Mouse (Mus musculus) thymus, postnatal 36 days (tissue): ENCODE results near the gene Nolc1.

ENCODE experiments used
- DNase-seq, 2 experiments: peaks; one replicate each; pipeline ENCODE4 v3.0.0; 2022; ENCODE audit warnings: mixed read lengths in 2 of 2

The Nolc1 gene

DNA sequence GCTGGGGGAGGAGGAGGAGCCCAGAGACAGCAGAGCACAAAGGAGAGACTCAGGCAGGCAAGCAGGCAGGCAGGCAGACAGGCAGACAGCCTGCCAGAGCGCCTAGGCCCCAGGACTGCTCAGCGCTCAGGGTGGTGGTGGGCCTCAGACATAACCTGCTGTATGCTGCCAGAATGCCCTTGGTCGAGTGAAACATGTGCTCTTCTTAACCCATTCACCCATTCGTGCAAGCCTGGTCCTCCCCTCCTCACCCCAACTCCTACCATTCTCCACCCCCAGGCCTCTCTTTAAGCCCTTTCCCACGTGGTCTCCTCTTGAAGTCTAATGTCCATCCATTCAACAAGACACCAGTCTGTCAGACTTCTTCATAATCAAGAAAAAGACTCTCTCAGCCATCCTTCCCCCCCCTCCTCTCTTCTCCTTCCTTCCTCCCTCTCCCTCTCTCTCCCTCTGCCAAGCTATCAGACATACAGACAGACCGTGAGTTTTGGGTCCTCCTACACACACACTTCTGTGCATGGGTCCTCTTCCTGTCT lies 33.1 kb upstream of the Nolc1 start:
- peak; percentile 60 to 81 for DNase-seq

DNA sequence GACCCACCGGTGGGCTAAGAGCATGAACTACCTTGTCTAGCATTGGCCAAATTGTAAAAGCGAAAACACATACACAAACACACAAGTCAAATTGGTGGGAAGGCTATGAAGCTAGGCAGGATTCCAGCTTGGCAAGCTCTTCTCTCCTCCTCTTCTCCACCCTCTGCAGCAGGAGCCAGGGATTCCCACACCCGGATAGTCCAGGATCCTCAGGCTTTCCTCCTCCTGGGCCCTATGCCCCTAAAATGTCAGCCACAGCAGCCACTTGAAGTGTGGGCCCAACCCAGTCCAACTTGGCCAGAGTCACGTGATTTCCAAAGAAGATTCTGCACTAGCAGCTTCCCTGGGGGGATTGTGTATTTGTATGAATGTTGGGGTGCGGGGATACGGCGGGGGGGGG lies 32.3 kb upstream of the Nolc1 start:
- no peak for DNase-seq

DNA sequence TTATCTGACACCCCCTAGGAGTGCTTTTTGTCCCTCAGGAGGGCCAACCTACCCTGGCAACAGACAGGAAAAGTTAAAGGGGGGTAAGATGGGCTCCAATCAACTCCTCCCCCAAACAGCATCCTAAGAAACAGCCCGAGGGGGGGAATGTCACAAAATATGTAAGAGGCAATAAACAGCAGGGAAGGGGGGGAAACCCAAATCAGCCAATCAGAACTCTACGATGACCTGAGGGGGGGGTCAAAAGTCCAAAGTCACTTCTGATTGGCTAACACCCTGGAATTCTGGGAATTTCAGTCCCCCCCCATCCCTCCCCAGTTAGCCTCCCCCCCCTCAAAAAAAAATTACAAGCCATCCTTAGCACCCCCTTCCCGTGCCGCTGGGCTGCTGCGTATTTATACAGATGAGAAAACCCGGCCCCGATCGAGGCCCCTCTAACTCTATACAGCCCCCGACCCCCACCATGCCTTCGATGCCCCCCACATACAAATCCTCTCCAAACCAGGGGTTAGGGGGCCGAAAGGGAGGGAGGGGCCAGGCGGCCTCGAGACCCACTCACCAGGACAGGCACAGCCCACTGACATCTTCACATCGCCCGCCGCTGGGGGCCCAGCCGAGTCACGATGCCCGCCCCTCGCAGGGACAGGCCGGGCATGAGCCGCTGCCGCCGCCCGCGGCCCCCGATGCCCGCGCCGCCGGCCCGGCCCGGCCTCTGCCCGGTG lies 31.2 kb upstream of the Nolc1 start, which contains the start of gene Pprc1:
Gene Pprc1 (plus strand): TSS at position 616 of the 722 bp plus-strand sequence.
- DNase-seq = no peak

DNA sequence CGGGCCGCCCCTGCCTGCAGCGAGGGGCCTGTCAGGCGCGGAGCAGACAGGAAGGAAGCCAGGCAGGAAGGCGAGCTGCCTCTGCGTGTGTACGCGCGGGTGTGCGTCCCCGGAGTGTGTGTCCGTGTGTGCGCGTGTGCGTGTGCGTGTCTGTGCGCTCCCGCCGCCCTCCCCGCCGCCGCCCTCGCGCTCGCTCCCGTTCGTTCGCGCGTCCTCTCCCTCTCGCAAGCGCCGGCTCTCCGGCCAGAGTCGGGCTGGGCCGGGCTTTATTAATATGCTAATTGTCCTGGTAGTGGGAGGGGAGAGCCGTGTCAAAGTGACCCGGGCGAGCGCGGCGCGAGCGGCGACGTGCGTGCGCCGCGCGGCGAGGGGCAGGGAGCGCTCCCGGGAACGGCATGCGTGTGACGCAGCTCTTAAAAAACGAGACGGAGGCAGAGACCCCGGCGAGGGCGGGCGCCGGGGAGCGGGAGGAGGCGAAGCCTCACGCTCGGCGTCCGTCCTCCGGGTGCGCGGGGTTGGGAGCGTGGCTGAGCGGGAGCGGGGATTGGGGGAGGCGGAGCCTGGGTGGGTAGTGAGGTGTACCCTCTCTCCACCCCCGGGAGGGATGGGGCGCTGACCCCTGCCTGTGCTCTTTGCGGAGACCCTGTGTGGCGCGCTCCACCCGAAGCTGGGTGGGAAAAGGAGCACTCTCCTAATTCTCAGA lies 30.5 kb upstream of the Nolc1 start, which contains the start of gene Ldb1:
Gene Ldb1 (minus strand): TSS at position 222 of the 703 bp plus-strand sequence.
- peak; percentile 75 to 82 for DNase-seq

DNA sequence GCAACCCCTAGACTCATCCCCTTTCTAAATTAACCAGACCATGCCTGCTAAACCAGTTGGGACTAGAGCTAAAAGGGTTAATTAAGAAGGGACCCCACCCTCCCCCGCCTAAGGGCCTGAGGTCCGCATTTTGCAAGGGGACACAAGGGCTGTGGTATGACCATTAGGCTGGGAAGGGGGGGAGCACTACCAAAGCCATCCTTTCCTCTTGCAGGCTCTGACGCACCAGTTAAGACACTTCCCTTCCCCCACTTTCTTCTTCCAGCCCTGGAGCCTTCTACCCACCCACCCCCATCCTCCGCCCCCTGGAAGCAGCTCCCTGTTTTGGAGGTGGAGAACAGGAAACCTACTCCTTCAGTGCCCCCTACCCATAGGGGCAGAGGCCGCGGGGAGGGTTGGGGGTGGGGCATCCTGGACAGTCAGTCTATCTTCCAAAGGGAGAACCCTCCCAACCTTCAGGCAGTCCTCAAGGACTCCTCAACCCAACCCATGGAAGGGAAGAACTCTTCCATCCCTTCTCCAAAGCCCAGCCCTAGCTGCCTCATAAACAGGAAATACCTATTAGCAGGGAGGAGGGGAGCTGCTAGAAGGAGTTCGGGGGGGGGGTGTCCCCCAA lies 29.9 kb upstream of the Nolc1 start:
- no peak for DNase-seq

DNA sequence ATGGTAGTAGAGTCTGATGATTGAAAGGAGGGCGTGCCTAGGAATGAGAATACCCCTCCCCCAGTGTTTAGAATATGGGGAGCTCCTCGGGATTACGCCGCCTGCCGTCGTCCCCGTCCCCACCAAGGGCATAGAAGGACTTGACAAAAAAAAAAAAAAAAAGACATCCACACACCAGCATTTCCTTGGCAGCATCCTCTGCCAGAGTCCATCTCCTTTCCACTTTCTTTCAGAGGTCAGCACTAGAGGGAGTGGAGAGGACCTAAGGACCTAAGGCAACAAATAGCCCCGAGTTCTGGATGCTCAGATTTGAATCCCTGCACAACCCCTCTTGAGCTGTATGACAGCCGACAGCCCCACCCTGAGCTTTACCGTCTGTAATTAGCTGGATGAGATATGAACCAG lies 29.0 kb upstream of the Nolc1 start:
- no peak for DNase-seq

DNA sequence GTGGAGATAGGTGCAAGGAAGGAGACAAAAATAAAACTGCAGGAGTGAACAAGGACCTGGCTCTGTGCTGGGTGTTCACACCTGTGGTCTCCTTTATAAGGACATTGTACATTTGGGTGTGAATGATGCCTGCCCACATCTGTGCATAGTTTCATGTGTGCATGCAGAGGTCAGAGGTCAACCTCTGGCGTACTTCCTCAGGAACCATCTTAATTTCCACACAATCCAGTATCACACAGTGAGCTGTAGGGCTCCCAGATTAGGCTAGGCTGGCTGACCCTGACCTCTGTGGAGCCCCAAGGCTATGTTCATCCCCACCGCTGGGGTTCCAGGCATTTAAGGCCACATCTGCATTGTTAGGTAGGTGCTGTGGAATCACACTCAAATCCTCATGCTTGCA lies 28.2 kb upstream of the Nolc1 start:
- DNase-seq = no peak

DNA sequence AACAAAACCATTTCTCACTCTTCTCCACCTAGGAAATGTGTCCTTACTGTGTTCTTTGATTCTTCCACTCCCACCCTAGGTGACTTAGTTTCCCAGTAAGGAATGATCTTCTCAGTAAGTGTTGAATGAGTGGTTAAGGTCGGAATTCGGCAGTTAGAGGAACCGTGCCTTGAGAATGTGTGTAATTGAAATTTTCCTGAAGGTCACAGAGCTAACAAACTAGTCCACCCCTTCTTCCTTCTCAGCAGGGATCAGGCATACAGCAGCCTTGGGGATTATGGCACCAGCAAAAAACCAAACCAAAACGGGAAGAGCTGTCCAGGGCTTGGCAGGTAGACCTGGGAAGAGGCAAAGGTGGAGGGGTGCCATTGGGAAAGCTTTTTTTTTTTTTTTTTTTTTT lies 26.5 kb upstream of the Nolc1 start:
- DNase-seq = no peak

DNA sequence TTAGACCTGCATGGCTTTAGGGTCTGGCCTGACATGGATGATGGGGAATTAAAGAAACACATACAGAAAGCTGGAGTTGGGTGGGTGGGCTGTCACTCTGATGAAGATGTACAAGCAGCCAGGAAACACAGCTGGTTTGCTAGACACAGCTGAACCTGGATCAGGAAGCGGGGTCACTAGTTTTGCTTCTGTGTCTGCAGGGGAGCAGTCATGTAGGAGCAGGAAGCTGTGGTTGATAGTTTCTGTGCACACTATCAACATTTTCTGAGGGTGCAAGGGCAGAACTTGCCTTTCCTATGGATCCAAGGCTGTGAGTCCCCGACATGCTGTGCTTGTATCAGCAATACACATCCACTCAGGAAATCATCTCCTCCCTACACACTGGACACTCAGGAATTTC lies 25.2 kb upstream of the Nolc1 start:
- peak; percentile 42 to 63 for DNase-seq

DNA sequence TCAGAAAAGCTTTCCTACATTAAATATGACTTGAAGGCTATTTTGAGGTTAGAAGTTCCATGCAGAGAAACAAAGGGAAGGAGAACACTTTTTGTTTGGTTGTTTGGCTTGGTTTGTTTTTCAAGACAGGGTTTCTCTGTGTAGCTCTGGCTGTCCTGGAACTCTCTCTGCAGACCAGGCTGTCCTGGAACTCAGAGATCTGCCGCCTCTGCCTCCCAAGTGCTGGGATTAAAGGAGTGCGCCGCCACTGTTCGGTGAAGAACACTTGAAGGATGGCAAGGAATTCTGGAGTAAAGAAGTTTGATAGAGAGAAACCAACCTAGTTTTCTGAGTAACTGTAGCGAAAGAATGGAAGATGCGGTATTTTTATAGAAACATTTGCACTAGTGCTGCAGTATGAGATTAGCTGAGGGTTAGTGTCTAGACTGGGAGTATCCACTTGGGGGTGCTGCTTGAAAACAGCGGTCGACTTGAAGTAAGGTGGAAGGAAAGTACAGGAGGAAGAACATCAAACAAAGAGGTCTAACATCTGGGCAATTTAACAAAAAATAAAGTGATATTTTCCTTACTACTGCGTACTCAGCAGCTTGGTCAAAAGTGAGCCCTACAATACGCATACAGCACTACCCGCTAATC lies 19.8 kb upstream of the Nolc1 start:
- peak in 1 of 2 experiments; percentile 63 for DNase-seq

DNA sequence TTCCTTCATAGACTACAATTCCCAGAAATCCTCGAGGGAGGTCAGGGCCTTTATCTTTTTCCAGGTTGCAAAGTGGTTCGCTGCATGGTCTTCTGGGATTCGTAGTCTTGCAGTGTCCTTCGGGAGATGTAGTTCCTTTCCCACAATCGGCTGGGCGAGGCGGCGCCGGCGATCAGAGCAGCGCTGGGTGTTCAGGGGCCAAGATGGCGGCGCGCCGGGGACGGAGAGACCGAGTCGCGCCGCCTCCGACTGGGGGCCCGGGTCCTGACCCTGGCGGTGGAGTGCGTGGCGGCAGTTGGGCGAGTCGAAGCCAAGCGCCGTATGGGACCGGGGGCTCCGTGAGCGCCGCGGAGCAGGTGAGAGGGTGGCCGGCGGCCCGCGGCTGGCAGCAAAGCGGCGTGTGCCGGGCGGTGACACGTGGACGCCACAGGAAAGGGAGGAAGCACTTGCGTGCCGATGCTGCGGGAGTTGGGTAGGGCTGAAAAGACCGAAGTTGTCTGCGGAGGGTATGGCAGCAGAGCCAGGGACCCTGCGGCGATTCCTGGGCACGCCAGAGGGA lies 19.2 kb upstream of the Nolc1 start:
- peak; percentile 87 to 92 for DNase-seq

DNA sequence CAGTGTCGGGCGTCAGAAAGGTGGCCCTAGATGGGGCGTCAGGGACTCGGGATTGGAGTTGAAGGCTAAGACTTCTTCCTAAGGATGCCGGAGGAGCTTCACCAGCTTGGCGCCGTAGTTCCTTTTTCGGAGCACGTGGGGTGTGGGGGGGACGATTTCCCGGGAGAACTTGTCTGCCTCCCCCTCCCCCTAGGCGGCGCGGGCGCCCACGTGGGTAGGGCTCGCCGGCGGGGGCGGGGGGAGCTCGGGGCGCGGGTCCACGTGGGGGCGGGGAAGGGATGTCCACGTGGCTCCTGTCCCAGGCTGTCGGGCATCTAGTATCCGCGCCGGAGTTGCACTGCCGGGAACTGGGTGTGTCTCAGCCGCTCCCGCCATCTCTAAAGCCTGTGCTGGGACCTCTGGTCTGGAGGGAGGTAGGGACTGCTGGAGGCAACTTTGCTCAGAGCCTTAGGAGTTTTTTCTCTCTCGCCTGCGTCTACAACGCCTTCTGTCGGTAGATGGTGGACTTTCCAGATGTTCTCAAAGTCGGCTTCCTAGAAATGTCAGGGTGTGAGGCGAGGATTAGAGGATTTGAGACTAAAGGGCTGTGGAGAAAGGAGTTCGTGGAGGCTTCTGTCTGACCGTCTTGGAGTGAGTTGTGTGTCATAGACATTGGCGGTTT lies 18.6 kb upstream of the Nolc1 start:
- DNase-seq = peak; percentile 75 to 81

DNA sequence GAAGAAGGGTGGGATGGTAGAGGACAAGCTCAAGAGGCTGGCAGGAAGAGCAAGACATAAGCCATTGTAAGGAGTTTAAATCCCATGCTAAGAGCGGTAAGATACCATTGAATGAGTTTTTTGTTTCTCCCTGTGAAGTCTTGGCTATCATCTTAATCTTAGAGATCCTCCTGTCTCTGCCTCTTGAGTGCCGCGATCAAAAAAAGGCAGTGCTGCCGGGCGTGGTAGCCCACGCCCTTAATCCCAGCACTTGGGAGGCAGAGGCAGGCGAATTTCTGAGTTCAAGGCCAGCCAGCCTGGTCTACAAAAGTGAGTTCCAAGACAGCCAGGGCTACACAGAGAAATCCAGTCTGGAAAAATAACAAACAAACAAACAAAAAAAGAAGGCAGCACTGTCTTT lies 17.2 kb upstream of the Nolc1 start:
- no peak for DNase-seq

DNA sequence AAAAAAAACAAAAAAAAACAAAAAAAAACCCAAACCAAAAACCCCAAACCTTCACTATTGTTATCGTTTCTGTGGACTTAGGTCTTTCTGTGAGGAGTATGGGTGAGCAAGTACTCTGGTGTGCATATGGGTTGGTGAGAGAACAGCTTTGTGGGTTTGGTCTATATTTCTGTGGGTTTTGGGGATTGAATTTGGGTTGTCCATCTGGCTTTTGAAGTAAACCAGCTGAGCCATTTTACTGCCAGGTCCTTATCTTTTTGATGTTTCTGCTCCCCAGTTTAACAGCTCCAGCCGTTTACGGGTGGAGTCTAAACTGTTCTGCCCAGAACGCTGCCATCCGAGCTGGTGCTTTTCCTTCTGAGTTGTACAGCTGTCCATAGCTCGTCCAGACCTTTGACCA lies 14.8 kb upstream of the Nolc1 start:
- no peak for DNase-seq

DNA sequence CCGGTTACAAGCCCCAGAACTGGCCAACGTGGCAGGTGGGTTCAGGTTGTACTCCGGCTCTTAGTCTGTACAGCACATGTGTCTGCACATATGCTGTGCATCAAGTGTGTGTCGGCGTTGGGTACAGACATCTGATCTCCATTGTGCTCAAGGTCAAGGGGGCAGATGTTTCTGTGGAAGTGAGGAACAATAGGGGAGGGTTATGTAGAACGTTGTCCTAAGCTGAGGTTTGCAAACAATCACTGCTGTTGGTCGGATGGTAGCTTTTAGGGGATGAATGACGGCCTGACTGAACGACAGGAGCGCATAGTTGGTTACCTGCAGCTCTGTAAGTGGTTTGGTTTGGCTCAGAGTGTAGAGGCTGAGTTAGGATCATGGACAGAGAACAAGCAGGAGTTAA lies 7.6 kb upstream of the Nolc1 start:
- DNase-seq = no peak

DNA sequence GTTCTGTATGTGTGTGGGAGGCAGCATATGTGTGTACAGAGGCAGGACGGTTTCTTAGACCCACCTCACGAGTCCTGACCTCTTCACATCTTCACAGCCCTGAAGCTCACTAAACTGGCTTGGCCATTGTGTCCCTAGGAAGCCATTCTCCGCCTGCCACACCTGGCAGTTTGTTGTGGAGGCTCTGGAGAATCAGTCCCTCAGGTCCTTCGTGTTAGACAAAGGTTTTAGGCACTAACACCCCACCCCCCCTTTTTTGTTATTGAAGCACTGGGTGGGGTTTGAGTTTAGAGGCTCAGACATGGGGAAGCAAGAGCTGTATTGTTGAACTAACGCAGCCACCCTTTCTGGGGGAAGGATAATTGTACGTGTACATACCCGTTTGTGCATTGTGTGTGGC lies 2.4 kb upstream of the Nolc1 start:
- DNase-seq = no peak

DNA sequence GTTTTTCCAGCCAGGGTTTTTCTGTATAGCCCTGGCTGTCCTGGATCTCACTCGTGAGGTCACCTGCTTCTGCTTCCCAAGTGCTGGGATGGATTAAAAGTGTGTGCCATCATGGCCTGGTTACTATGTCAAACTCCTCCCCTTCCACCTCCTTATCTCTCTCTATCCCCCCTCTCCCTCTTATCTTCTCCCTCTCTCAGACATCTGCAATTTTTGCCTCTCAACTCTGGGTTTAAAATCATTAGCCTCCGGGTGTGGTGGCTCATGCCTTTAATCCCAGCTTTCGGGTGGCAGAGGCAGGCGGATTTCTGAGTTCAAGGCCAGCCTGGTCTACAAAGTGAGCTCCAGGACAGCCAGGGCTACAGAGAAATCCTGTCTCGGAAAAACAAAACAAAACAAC lies 1.4 kb upstream of the Nolc1 start:
- no peak for DNase-seq

DNA sequence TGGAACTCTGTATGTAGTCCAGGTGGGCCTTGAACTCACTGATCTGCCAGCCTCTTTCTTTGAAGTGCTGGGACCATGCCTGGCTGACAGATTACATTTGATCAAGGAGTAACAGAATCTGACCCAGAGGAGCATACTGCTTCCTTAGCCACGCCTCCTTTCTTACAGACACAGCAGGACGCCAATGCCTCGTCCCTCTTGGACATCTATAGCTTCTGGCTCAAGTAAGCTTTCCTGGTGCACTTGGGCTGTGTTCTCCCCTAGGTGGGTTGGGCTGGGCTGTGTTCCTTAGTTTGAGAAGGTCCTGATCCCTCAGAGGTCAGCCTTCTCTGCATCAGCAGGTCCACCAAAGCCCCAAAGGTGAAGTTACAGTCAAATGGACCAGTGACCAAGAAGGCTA lies 2.9 kb downstream of the Nolc1 start:
- DNase-seq = no peak

DNA sequence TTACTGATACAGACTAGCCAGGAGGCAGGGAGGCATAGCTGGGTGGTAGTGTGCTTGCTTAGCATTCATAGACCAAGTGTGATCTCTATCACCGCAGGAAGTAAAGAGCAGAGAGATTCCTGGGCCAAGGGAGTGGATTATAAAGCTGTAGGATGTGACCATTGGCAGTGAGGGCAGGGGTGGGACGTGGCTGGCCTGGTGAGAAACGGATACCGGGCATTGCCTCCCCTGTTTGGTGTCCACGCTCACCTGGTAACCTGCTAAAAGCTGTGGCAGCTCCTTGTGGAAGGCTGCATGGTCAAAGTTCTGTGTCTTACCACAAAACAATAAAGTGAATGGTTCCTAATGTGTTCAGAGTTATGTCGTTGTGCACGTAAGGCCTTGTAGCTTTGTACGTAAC lies 9.5 kb downstream of the Nolc1 start:
- DNase-seq = no peak

DNA sequence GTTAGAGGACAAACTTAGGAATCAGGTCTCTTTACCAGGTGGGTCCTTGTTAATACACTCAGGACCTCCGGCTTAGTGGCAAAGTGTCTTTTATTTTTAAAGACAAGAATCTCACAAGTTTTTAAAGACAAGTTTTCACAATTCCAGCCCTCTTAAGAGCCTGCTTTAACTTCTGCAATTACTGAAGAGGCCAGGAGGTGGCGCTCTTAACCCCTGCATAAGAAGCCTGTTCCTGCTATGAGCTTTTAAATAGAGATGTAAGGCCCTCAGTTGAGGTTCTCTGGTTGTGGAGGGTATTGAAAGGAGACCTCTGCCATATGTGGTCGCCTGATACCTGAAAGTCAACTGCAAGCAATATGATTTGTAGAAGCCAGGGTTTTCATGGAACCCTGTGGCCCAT lies 10.7 kb downstream of the Nolc1 start:
- DNase-seq = peak; percentile 27 to 43

DNA sequence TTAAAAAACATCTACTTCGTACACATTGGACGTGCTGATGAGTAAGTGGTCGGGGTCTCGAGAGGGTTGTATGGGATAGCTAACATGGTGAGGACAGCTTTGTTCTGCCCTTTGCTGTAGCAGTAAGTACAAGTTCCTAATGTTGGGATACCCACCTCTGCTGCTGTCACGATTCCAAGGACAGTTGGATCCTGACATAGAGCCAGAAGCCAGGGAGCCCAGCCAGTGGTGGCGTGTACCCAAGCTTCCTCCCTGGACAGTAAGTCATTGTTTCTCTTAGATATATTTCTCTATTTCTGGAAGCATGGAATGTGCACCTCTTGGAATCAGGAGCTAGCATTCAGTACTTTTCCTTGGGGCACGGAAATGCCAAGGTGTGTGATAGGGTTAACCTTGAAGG lies 12.2 kb downstream of the Nolc1 start:
- no peak for DNase-seq

DNA sequence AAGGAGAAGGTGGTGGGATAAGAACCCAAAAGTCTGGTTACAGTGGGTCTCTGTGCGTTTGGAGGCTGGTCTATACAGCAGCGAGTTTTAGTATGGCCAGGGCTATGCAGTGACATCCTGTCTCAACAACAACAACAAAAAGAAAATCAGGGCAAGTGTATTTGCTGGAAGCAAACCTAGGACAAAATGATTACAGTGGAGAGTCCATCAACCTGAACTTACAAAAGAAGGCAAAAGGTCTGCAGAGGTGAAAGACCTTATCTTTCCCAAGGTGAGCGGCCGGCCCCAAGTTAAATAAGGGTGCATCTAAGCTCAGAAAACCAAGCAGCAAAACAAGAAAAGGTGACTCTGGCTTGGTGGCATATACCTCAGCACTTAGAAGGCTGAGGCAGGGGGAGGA lies 16.0 kb downstream of the Nolc1 start:
- DNase-seq = no peak
